Mouse (Mus musculus): ENCODE data around the gene Farp1. TPM values are rescaled to one million over a fixed set of nuclear protein-coding genes. Genes with fewer than 3 reads are reported as not detected.
A peak's percentile ranks its signal among the peaks of the same experiment; 100 is the strongest.

The Farp1 gene
- total and polyA plus RNA-seq, 2 experiments: 4.2 to 8.6 TPM

GRCm38 (mm10) chr14:121006021-121006420 lies 29.0 kb upstream of the Farp1 start:
- TF ChIP-seq POLR2A (IDR thresholded peaks at IDR 0.05; ENCODE audit: extremely low read depth, insufficient read depth, low read length) (no peak), CTCF (IDR thresholded peaks at IDR 0.05; ENCODE audit: low read depth, low read length) (no peak)
- WGBS: 97% methylated on average over 8 of the region's 8 CpGs
- Histone ChIP-seq H3K4me3 (ENCODE audit: insufficient read depth, low read depth, low read length) (no peak overlapping the region), H3K27me3 (ENCODE audit: control insufficient read depth, insufficient read depth, low read length) (no peaks in the 10 kb centered on the region), H3K27ac (replicated peaks; ENCODE audit: insufficient read depth, low read depth, low read length) (no peak overlapping the region), H3K4me1 (ENCODE audit: control insufficient read depth, insufficient read depth, low read length) (no peaks in the 10 kb centered on the region), H3K9ac (ENCODE audit: low read depth, low read length) (no peak overlapping the region), H3K79me2 (ENCODE audit: control insufficient read depth, insufficient read depth, low read length) (no peaks in the 10 kb centered on the region), H3K36me3 (ENCODE audit: control insufficient read depth, insufficient read depth, low read length) (no peaks in the 10 kb centered on the region)
- no peak for DNase-seq (ENCODE audit: extremely low read depth, low read depth, low spot score)

GRCm38 (mm10) chr14:121015114-121015690 lies 19.8 kb upstream of the Farp1 start:
- Histone ChIP-seq H3K4me3 (ENCODE audit: insufficient read depth, low read depth, low read length) (no peak overlapping the region), H3K36me3 (ENCODE audit: control insufficient read depth, insufficient read depth, low read length) (no peaks in the 10 kb centered on the region), H3K27me3 (ENCODE audit: control insufficient read depth, insufficient read depth, low read length) (no peaks in the 10 kb centered on the region), H3K27ac (replicated peaks; ENCODE audit: insufficient read depth, low read depth, low read length) (no peak overlapping the region), H3K79me2 (ENCODE audit: control insufficient read depth, insufficient read depth, low read length) (no peaks in the 10 kb centered on the region), H3K9ac (ENCODE audit: low read depth, low read length) (no peak overlapping the region), H3K4me1 (ENCODE audit: control insufficient read depth, insufficient read depth, low read length) (no peaks in the 10 kb centered on the region)
- WGBS: 94% methylated on average over 2 of the region's 2 CpGs
- TF ChIP-seq CTCF (IDR thresholded peaks at IDR 0.05; ENCODE audit: low read depth, low read length) (no peak), POLR2A (IDR thresholded peaks at IDR 0.05; ENCODE audit: extremely low read depth, insufficient read depth, low read length) (no peak)
- DNase-seq (ENCODE audit: extremely low read depth, low read depth, low spot score): no peak

GRCm38 (mm10) chr14:121022403-121022802 lies 12.6 kb upstream of the Farp1 start:
- DNase-seq (ENCODE audit: extremely low read depth, low read depth, low spot score): no peak
- H3K79me2 ChIP-seq (ENCODE audit: control insufficient read depth, insufficient read depth, low read length): no peaks in the 10 kb centered on the region
- H3K4me1 ChIP-seq (ENCODE audit: control insufficient read depth, insufficient read depth, low read length): no peaks in the 10 kb centered on the region
- H3K9ac ChIP-seq (ENCODE audit: low read depth, low read length): no peak overlapping the region
- no peak overlapping the region for H3K27ac ChIP-seq (replicated peaks; ENCODE audit: insufficient read depth, low read depth, low read length)
- WGBS: 91% methylated on average over 5 of the region's 5 CpGs
- TF ChIP-seq CTCF (IDR thresholded peaks at IDR 0.05; ENCODE audit: low read depth, low read length): no peak
- TF ChIP-seq POLR2A (IDR thresholded peaks at IDR 0.05; ENCODE audit: extremely low read depth, insufficient read depth, low read length): no peak
- H3K27me3 ChIP-seq (ENCODE audit: control insufficient read depth, insufficient read depth, low read length): no peaks in the 10 kb centered on the region
- no peaks in the 10 kb centered on the region for H3K36me3 ChIP-seq (ENCODE audit: control insufficient read depth, insufficient read depth, low read length)
- no peak overlapping the region for H3K4me3 ChIP-seq (ENCODE audit: insufficient read depth, low read depth, low read length)

DNA sequence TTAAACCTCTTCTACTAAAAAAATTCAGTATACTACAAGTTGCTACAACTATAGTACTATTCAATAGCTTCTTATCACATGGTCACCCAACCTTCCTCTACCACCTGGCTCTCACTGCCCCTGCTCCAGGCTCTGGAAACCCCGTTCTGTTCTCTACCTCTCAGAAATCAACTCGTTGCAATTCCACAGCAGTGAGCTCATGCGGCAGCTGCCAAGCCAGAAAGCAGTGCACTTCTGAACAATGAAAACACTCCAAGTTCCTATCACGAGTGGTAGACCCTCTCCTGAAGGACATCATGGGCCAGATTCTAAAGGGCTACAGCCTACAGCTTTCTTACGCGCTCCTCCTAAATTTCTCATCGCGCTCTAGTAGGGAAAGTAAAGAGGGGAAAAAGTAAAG lies 9.6 kb upstream of the Farp1 start:
- WGBS: 83% methylated on average over 8 of the region's 8 CpGs
- no peak for DNase-seq (ENCODE audit: extremely low read depth, low read depth, low spot score)
- no peaks in the 10 kb centered on the region for H3K4me1 ChIP-seq (ENCODE audit: control insufficient read depth, insufficient read depth, low read length)
- H3K27me3 ChIP-seq (ENCODE audit: control insufficient read depth, insufficient read depth, low read length): no peaks in the 10 kb centered on the region
- no peaks in the 10 kb centered on the region for H3K79me2 ChIP-seq (ENCODE audit: control insufficient read depth, insufficient read depth, low read length)
- H3K27ac ChIP-seq (replicated peaks; ENCODE audit: insufficient read depth, low read depth, low read length): no peak overlapping the region
- no peak for TF ChIP-seq CTCF (IDR thresholded peaks at IDR 0.05; ENCODE audit: low read depth, low read length)
- TF ChIP-seq POLR2A (IDR thresholded peaks at IDR 0.05; ENCODE audit: extremely low read depth, insufficient read depth, low read length): no peak
- no peak overlapping the region for H3K9ac ChIP-seq (ENCODE audit: low read depth, low read length)
- no peak overlapping the region for H3K4me3 ChIP-seq (ENCODE audit: insufficient read depth, low read depth, low read length)
- H3K36me3 ChIP-seq (ENCODE audit: control insufficient read depth, insufficient read depth, low read length): no peaks in the 10 kb centered on the region

GRCm38 (mm10) chr14:121031396-121031795 lies 3.6 kb upstream of the Farp1 start:
- H3K36me3 ChIP-seq (ENCODE audit: control insufficient read depth, insufficient read depth, low read length): no peaks in the 10 kb centered on the region
- H3K4me3 ChIP-seq (ENCODE audit: insufficient read depth, low read depth, low read length): no peak overlapping the region
- no peak for TF ChIP-seq CTCF (IDR thresholded peaks at IDR 0.05; ENCODE audit: low read depth, low read length)
- H3K79me2 ChIP-seq (ENCODE audit: control insufficient read depth, insufficient read depth, low read length): peaks cover 6% of the 10 kb centered on the region; the same call in 1 of the 2 replicates
- H3K9ac ChIP-seq (ENCODE audit: low read depth, low read length): no peak overlapping the region
- H3K27me3 ChIP-seq (ENCODE audit: control insufficient read depth, insufficient read depth, low read length): no peaks in the 10 kb centered on the region
- 87% methylated on average over 2 of the region's 2 CpGs for WGBS
- H3K4me1 ChIP-seq (ENCODE audit: control insufficient read depth, insufficient read depth, low read length): no peaks in the 10 kb centered on the region
- DNase-seq (ENCODE audit: extremely low read depth, low read depth, low spot score): no peak
- no peak overlapping the region for H3K27ac ChIP-seq (replicated peaks; ENCODE audit: insufficient read depth, low read depth, low read length)

GRCm38 (mm10) chr14:121034525-121034924 lies 475 bp upstream of the Farp1 start:
- Histone ChIP-seq H3K4me1 (ENCODE audit: control insufficient read depth, insufficient read depth, low read length) (peaks cover 7% of the 10 kb centered on the region), H3K4me3 (ENCODE audit: insufficient read depth, low read depth, low read length) (peak overlapping the region; percentile 93), H3K9ac (ENCODE audit: low read depth, low read length) (no peak overlapping the region), H3K36me3 (ENCODE audit: control insufficient read depth, insufficient read depth, low read length) (no peaks in the 10 kb centered on the region), H3K79me2 (ENCODE audit: control insufficient read depth, insufficient read depth, low read length) (peaks cover 15% of the 10 kb centered on the region; the same call in 1 of the 2 replicates), H3K27ac (replicated peaks; ENCODE audit: insufficient read depth, low read depth, low read length) (peak overlapping the region; percentile 5; the same call in 1 of the 2 replicates), H3K27me3 (ENCODE audit: control insufficient read depth, insufficient read depth, low read length) (no peaks in the 10 kb centered on the region)
- TF ChIP-seq CTCF (IDR thresholded peaks at IDR 0.05; ENCODE audit: low read depth, low read length) (no peak), POLR2A (IDR thresholded peaks at IDR 0.05; ENCODE audit: extremely low read depth, insufficient read depth, low read length) (no peak)
- DNase-seq (ENCODE audit: extremely low read depth, low read depth, low spot score): peak; percentile 73
- 17% methylated on average over 10 of the region's 10 CpGs for WGBS
